Mouse (Mus musculus): Measurements from ENCODE around the gene Btbd9.

The Btbd9 gene

DNA sequence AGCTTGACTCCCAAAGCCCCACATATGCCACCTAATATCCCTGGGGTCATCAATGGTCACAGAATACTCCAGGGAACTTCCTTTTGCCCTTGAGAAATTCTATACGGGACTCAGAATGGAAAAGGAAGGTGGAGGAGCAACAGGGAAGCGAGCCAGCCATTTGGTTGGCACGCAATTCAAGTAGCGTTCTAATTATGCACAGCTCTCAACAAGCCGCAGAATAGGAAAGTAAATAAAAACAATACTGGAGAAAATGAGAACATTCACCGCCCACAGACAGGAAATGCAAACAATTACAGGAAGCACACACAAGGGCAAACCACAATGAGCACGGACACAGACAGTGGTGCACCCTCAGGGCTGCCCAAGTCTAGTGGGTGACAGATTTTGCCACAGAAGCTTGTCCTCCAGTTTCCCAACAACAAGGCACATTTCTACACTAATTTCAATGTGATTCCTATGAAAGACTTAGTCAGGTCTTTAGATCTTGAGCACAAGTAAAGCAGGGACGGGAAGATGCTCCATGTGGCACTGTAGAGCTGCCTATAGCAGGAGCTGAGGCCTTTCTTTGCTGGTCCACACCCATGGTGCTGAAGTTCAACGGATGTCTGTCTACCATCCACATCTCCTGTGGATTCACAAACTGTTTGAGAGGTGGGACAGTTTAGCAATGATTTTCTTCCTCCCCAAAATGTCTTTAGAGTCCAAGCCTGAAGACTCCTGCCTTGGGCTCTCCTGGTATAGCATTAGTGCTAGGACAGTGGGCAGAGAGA, 232.4 kb downstream of the Btbd9 start:
- no peak for DNase-seq (ENCODE audit: low read depth, low spot score)

DNA sequence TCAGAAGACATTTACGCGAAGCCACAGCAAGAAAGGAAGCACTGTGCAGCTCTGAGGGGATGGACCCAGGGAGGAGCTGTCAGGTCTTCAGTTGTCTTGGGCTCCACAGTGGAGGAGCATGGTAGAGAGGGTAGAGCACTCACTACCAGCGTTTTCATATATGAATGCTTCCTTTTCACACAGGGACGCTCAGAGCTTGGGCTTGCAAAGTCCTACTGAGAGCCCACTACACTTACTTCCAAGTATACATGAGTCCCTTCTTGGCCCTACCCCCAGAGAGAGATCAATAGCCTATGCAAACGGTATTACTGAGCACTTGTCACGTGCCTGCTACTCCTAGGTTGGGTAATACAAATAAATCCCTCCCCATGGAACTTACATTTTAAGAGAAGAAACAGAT, 234.7 kb downstream of the Btbd9 start:
- DNase-seq (ENCODE audit: low read depth, low spot score): no peak

DNA sequence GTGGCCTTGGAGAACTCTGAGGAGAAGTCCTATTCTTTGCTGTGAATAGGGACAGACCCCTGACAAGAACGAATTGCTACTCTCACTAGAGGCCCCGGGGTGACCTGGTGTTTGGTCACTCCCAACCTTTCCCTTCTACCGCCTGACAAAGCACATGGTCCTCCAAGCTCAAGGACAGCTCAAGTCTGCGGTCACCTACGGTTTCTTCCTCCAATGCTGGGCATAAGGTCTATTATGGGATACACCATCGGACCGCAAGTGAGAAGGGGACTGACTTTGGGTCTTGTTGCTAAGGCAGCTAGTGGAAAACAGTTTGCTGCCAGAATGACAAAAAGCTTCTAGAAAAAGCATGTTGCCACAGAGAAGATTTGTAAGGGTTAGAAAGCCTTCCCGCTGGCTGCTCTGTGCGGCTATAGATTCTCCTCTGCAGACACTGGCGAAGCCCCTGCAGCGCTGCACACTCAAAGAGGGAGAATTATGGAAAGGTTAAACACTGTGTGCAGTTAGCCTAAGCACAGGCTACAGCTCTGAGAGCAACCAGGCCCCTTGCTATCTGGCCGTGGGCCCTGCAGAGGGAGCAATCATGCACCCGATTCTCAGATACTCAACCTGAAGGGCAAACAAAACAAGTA, 235.7 kb downstream of the Btbd9 start:
- DNase-seq (ENCODE audit: low read depth, low spot score): no peak

DNA sequence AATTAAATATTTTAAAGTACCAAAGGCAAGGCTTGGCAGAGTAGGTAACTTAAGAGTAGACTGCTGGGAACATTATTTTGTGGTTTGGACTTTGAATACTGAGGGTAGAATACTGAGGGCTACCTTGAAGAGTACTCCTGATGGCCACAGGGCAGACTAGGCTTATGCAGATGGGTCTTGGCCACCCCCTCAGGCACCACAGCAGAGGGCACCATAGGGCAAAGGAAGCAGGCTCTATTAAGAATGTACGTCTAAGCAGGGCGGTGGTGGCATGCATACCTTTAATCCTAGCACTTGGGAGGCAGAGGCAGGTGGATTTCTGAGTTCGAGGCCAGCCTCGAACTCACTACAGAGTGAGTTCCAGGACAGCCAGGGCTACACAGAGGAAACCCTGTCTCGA, 237.0 kb downstream of the Btbd9 start:
- no peak for DNase-seq (ENCODE audit: low read depth, low spot score)

DNA sequence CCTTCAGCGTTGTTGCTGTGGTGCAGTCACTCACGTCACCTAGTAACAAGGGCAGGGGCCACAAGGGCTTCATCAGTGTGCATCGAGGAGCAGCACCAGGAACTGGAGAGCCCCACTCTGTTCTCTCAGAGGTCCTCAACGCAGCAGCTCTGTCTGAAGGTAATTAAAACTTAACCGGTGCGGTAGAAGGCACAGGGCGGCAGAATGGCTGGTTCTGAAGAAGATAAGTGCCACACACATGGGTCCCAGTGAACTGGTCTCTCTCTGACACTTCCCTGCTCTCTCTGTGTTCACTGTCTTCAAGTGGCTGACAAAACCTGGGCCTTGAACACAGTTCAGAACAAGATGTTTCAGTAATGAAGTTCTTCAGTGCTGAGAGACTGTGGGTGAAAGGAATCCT, 239.5 kb downstream of the Btbd9 start:
- no peak for DNase-seq (ENCODE audit: low read depth, low spot score)

DNA sequence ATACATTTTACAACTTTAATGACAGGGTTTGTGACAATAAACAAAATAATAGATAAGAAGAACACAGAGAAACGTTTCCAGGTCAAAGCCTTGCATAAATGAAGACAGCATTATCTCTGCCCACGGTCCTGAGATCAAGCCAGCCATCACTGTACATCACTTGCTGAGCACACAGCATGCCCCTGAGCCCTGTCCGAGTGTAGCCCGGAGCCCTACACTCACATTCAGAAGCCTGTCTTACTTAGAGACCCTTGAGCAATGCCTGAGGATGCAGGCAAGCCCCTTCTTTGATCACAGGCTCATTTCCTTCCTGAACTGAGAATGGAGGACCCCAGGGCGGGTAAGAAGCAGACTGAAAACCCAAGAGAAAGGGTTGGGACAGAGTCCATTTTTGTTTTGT, 240.0 kb downstream of the Btbd9 start:
- no peak for DNase-seq (ENCODE audit: low read depth, low spot score)

DNA sequence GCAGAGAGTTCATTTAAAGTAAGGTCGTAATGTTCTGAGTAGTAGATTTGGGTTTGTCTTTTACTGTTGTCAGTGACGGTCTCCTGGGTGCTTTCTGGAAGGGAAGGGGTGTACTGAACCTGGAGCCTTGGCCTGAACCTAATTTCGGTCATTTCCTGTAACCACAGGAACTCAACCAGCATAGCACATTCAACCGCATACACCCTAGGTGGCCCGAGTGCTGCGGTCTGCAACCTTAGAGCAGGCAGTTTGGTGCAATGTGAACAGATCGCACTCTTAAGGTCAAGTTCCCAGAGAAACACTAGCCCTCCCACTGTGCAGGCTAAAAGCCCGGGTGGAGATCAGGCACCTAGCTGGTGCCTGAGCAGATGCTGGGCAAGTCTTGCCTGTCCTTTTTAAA, 240.5 kb downstream of the Btbd9 start:
- DNase-seq (ENCODE audit: low read depth, low spot score): peak; percentile 53

DNA sequence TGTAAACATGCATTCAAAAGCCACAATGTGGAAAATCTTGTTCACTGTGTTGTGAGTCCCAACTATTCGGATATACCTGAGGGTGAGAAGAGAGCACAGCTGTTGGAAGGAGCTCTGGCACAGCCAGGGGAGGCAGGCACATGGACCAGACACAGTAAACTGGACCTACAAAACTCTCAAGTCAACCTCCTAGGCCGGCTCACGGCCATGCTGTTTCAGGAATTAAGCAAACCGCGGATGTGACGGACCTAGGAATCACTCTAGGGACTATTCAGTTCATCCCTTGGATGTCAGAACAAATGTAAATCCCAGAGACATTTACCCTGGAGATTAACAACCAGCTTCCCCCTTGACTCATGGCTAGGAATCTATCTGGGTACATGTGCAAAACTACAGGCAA, 242.0 kb downstream of the Btbd9 start:
- no peak for DNase-seq (ENCODE audit: low read depth, low spot score)

DNA sequence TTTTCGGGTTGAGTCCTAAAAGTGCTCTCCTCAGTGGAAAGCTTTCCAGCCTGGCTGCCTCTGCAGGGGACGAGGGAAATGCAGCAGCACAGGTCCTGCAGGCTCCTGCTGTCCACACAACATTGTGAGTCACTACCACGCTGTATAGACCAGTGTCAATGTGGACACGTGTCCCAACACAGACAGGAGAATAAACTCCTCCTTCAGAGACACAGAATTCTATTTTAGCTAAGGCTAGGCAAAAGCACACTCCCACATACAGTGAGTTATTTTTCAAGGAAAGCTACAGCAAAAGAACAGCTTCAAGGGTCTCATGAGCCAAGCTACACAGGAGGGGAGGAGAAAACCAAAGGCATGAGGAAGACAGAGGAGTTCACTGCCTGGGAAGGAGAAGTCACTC, 243.2 kb downstream of the Btbd9 start:
- DNase-seq (ENCODE audit: low read depth, low spot score): no peak

DNA sequence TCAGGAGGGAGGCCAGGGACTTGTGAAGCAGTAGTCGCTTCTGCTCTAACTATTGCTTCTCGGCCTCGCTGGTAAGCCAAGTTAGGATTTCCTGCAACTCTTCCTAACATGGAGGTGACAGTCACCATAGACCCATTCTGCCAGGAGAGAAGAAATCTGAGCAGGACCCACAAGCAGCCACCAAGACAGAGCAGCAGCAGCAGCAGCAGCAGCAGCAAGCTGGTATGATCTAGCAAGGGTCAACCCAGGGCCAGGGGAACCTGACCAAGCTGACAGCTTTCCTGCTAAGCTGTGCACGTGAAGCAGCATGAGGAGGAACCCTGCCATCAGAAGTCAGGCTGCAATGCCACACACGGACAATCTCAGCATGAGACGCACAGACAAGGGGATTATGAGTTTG, 244.9 kb downstream of the Btbd9 start:
- no peak for DNase-seq (ENCODE audit: low read depth, low spot score)

DNA sequence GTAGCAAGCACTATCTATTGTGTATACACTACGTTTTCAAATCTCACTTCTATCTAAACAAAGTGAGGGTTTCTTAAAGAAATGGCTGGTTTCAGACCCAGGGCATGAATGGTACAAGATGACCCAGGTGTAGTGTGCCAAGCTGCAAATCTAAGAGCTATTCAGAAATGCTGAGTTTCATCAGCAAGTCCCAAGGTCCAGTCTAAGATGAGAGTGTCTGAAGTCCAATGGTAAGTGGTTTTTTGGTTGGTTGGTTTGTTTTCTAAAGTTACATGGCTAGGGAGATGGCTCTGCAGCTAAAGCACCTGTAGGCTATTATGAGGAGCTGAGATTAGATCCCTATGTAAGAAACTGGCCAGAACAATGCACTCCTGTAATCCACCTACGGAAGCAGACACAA, 246.8 kb downstream of the Btbd9 start:
- DNase-seq (ENCODE audit: low read depth, low spot score): no peak

DNA sequence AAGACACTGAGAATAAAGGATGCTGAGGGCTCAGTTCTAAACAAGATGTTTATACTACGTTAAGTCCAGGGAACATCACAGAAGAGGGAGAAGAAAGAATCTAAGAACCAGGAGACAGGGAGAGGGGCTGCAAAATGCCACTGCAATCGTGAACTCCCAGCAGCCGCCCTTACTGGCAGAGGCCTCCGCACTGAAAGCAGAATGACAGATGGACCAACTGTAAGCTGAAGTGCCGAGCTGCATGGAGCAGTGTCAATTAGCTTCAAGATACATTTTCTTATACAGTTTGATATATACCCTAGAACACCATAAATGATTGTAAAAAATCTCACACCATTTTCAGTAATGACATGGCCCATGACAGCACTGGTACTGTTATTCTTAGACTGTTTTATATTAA, 247.4 kb downstream of the Btbd9 start:
- DNase-seq (ENCODE audit: low read depth, low spot score): no peak

DNA sequence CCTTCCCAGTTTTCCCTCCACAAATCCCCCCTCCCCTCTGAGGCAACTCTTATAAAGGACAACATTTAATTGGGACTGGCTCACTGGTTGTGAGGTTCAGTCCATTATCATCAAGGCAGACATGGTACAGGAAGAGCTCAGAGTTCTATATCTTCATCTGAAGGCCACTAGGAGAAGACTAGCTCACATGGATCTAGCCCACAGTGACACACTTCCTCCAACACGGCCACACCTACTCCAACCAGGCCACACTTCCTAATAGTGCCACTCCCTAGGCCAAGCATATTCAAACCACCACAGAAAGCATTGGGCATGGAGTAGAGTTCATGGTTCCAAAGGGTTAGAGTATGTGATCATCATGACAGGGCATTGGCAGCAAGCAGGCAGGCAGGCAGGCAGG, 249.4 kb downstream of the Btbd9 start:
- no peak for DNase-seq (ENCODE audit: low read depth, low spot score)

DNA sequence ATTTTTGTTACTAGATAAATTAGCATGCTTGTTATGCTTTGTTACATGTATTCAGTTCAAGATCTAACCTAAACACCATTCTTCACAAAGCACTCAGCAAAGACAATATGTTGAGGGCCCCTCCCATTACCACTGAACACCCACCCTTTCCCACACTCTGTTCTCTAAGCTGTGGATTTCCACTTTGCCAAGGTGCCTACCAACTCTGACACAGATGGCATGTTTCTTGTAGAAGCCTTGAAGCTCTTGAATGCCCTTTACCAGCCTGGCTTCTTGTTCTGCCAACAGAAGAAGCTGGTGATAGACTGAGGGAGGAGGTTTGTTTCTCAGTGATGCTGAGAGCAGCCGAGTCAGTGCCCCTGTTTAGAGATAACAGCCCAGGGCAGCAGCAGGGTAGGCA, 256.0 kb downstream of the Btbd9 start:
- no peak for DNase-seq (ENCODE audit: low read depth, low spot score)

DNA sequence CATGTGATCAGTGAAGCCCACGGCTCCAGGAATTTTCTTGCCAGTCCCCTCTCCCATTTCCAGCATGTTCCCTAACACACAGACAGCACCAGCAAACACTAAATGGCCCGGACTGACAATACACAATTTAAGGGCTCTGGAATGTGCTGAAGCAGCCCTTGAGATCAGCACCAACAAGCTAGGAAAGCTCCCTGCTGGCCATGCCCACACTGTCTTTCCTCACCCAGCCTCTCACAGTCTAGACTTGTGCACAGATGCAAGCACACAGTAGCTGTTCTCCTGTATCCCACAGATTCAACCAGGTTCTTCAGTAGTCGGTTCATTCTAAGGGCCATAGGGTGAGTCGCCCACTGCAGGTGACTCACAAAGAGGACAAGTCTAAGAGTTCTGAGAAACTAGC, 263.6 kb downstream of the Btbd9 start:
- peak; percentile 28 for DNase-seq (ENCODE audit: low read depth, low spot score)

DNA sequence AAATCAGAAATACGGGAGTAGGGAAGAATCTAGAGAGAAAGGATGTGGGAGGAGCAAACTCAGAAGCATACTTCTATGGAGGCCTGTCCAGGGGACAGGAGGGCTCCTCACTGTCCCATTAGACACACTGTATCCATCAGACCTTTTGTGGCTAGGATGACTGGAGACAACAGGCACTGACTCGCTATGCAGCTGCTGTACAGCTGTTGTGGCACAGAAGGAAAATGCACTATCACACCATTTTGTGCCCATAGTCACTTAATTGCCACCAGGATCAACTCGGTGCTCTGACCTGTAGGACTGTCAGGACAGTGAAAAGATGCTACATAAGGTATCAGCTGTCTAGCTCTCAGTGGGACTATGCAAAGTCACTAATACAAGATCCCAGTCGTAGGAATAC, 266.7 kb downstream of the Btbd9 start:
- no peak for DNase-seq (ENCODE audit: low read depth, low spot score)

DNA sequence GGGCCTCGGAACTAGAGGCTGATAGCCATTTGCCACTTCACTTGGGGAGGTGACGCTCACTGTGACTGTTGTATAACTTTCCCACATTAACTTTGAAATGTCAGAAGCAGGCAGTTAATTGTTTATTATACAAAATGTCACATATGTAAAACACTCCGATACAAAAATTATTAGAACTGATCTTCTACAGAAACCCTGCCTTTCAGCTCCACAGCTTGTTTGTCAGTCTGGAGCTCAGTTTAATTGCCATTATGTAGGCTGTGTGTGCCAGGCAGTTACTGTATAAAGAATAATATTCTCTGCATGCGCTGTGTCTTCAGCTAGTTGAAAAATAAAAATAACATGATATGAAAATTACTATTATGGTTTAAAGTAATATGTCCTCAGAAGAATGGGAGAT, 267.4 kb downstream of the Btbd9 start:
- no peak for DNase-seq (ENCODE audit: low read depth, low spot score)

DNA sequence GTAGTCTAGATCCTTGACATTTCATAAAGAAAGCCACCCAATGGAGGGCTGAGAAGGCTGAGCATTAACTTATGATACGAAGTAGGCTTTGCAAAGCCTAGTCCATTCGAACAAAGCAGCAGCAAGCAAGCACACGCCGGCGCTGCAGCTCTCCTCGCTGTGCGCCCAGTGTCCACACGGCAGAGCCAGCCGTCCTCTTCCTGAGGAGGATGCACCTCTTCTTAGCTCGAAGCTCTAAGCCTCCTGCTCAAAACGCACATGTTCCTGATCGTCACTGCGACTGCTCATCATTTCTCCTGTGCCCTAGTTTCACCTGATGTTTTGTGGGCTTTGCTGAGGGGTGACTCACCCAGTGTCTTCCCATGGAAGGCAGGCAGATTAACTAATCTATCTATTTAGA, 268.0 kb downstream of the Btbd9 start:
- no peak for DNase-seq (ENCODE audit: low read depth, low spot score)

DNA sequence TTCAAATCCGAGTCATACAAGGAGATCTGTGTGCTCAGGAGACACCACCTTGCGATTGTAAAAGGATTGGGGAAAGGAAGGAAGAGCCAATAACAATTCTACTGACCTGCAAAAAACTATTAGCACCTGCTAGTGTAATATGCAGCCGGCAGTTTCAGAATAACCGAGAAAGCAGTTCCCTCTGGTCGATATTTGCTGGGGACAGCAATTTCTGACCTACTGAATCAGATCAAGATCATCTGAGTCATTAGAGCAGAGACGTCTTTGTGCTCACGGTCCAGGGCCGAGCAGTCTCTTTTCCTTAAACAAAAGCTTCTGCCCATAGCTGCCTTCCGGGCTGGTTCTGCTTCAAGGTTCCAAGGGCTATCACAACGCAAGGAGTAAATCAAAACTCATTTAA, 269.1 kb downstream of the Btbd9 start:
- no peak for DNase-seq (ENCODE audit: low read depth, low spot score)

DNA sequence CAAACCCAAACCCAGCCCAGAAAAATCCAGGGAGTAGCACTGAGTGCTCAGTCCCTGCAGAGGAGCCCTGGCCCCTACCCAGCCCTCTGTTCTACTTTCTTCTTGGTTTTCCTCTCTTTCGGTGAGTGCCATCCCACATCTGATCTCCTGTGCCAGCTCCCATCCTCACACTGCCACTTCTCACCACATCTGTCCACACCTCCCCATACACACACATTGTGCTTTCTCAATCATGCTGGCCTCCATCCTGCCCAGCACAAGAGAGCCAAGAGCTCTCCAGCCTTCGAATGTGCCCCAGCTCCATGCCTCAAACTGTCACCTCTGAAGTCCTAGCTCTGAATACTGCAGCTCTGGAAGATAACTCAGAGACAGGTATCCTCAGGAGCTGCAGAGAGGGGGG, 271.5 kb downstream of the Btbd9 start:
- DNase-seq (ENCODE audit: low read depth, low spot score): no peak

DNA sequence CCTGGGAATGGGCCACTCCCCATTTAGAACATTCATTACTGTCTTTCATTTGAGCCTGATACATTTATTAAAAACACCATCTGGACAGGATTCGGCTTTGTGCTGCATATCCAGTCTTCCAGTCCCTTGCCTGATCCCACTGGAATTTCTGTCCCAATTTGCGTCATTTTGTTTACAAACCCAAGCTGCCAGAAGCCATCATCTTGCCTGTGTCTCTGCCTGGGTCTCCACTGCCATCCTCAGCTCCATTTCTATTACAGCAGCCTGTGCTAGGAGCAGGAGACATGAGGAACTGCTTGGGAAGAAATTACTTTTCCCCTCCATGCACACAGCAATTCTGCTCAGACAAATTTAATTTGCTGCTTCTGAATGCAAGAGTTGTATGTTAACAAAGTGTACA, 274.9 kb downstream of the Btbd9 start:
- DNase-seq (ENCODE audit: low read depth, low spot score): no peak

DNA sequence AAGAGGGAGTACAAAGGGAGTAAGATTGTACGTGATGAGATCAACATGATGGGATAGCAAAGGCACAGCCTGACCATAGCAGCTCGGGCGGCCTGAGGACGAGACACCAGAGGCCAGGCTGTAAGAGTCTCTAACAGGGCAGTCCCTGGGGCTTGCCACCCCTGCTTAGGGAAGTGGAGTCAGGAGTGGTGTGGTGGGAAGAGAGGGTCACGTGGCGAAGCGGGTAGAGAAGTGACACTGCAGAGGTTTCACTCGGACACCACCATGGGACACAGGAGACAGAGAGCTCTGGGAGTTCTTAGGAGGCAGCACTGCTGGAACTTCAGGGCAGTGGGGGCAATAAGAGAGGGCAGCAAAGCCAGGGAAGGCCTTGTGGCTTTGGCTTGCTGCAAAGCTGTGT, 278.9 kb downstream of the Btbd9 start:
- DNase-seq (ENCODE audit: low read depth, low spot score): no peak

DNA sequence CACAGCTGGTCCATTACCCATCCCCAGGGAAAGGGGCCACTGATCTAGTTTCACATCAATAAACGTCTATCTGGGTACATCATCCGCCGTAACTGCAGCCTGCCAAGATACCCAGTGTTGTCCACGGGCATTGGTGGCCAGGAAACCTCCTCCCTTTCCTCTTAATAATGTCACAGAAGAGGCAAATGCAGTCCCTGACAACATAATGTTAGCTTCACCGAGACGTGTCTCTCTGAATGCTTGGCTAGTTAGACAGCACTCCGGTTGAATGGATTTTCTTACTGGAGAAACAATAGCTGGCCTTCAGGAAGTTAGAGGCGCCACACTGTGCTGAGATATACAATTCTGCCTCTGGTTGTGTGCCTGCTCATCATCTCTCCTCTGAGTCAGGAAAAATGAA, 280.2 kb downstream of the Btbd9 start:
- no peak for DNase-seq (ENCODE audit: low read depth, low spot score)

DNA sequence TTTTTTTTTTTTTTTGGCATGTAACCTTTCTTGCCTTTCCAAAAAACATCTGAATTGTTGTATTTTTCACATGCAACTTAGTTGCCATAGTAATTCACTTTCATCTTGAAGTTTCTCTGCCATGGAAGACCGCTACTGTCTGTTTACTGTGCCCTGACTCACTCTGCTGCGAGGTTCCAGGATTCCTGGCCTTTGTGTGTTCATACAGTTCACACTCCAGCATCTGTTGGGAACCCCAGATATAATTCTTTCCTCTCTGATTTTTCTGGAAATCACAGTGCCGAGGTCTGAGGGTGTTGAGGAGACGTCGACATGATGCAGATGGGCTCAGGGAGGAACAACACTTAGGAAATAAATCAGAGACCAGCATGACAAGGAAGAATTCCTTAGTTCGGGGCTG, 283.6 kb downstream of the Btbd9 start:
- DNase-seq (ENCODE audit: low read depth, low spot score): no peak
